In genomic region chr5:128834126-128834525, GRCm38 (mm10) we compare ENCODE assay signal across 17 mouse cellular contexts.
"Had no signal": no experiment of that assay in that cellular context is flagged by ENCODE, and none has a peak within 500 bp of the region (broad histone marks: within the 10 kb centered on the region; RNA-seq: fewer than 3 reads in every experiment).

No protein-coding gene starts in this region.

- H3K36me3 ChIP-seq: neural tube, embryonic 12.5 days; neural tube, embryonic 13.5 days; stomach, embryonic 15.5 days had no signal

- H3K4me1 ChIP-seq: neural tube, embryonic 12.5 days; neural tube, embryonic 13.5 days; neural tube, embryonic 15.5 days; stomach, embryonic 15.5 days had no signal

- H3K4me3 ChIP-seq: neural tube, embryonic 12.5 days; neural tube, embryonic 13.5 days; neural tube, embryonic 15.5 days; stomach, embryonic 15.5 days had no signal

- H3K9me3 ChIP-seq: neural tube, embryonic 12.5 days; neural tube, embryonic 13.5 days; neural tube, embryonic 15.5 days; stomach, embryonic 15.5 days had no signal

- H3K9ac ChIP-seq: neural tube, embryonic 12.5 days; neural tube, embryonic 13.5 days; neural tube, embryonic 15.5 days; stomach, embryonic 15.5 days had no signal

- DNase-seq: retina, postnatal 1 day; right cerebral cortex, adult 18-20 months; right cerebral cortex, postnatal 14 days; right cerebral cortex, postnatal 25 days; right cerebral cortex, postnatal 4 days; spleen, adult 18-20 months; thymus, adult 18-20 months; thymus, adult 2 months; thymus, postnatal 14 days; thymus, postnatal 25 days; thymus, postnatal 36 days; thymus, postnatal 4 days had no signal

- H3K27ac ChIP-seq: neural tube, embryonic 12.5 days; neural tube, embryonic 13.5 days; neural tube, embryonic 15.5 days; stomach, embryonic 15.5 days; stomach, postnatal 0 days had no signal

- H3K27me3 ChIP-seq: neural tube, embryonic 12.5 days; neural tube, embryonic 13.5 days; neural tube, embryonic 15.5 days; stomach, embryonic 15.5 days had no signal

- H3K4me2 ChIP-seq: neural tube, embryonic 12.5 days; neural tube, embryonic 13.5 days; neural tube, embryonic 15.5 days; stomach, embryonic 15.5 days had no signal
